Mouse (Mus musculus): ENCODE results near the gene Strc.

- no peak for TF ChIP-seq POLR2A (IDR thresholded peaks at IDR 0.05; ENCODE audit: control insufficient read depth, low read depth, low read length)
- TF ChIP-seq CTCF (IDR thresholded peaks at IDR 0.05; ENCODE audit: control insufficient read depth, insufficient read depth, insufficient replicate concordance, low read depth, low read length) = no peak
Observed at GRCm38 (mm10) chr2:121414139-121414685, 27.2 kb upstream of the Strc start.
